Mouse (Mus musculus): ENCODE measurements around the gene Kcne1. TPM values are rescaled to one million over a fixed set of nuclear protein-coding genes. Genes with fewer than 3 reads are reported as not detected.
A peak's percentile ranks its signal among the peaks of the same experiment; 100 is the strongest.

The Kcne1 gene
- total and polyA plus RNA-seq, 3 experiments = not detected

DNA sequence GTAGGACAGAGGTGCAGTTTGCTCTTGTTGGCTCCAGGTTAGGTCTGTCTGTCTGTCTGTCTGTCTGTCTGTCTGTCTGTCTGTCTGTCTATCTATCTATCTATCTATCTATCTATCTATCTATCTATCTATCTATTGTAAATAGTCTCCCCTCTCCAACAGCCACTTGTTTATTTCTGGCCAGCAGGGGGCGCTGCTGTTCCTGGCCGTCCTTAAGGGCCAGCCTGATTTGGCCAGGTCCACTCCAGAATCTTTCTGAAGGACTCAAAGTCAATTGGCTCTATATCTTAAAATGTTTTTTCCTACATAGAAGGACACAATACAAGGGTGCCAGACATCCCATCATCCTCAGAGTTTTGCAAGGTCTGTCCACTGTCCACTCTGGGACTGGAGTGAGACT, 25.8 kb upstream of the Kcne1 start:
- TF ChIP-seq SMC3 (IDR thresholded peaks at IDR 0.05; ENCODE audit: low read depth, low read length) (peak; percentile 82), E2F4 (IDR thresholded peaks at IDR 0.05; ENCODE audit: borderline replicate concordance, low read depth, low read length) (no peak), POLR2A (IDR thresholded peaks at IDR 0.05; ENCODE audit: control insufficient read depth in 1 of 2, insufficient read depth in 1 of 2, low read depth in 1 of 2, low read length in 2 of 2, poor library complexity in 1 of 2) (no peak), ZC3H11A (IDR thresholded peaks at IDR 0.05; ENCODE audit: low read depth, low read length) (peak; percentile 73), MXI1 (IDR thresholded peaks at IDR 0.05; ENCODE audit: low read depth, low read length) (no peak), ZMIZ1 (IDR thresholded peaks at IDR 0.05; ENCODE audit: low read depth, low read length) (no peak), CTCF (IDR thresholded peaks at IDR 0.05 in 2 of 3, conservative IDR thresholded peaks at IDR 0.05 in 1 of 3; ENCODE audit: control insufficient read depth in 1 of 3, insufficient read depth in 1 of 3, low read depth in 2 of 3, low read length in 3 of 3, poor library complexity in 1 of 3, severe bottlenecking in 1 of 3) (peak; percentile 62 to 93 (median 73)), CHD1 (IDR thresholded peaks at IDR 0.05; ENCODE audit: low read depth, low read length) (no peak), RAD21 (IDR thresholded peaks at IDR 0.05; ENCODE audit: low read depth, low read length) (peak; percentile 64), NRF1 (IDR thresholded peaks at IDR 0.05; ENCODE audit: insufficient read depth, low read depth, low read length, poor library complexity, severe bottlenecking) (no peak)
- Histone ChIP-seq H3K9me3 (replicated peaks; ENCODE audit: insufficient read depth, low read length) (no peaks in the 10 kb centered on the region), H3K4me3 (ENCODE audit: control insufficient read depth in 1 of 2, insufficient read depth in 1 of 2, low read depth in 2 of 2, low read length in 2 of 2) (no peak overlapping the region), H3K9ac (ENCODE audit: control insufficient read depth, low read depth, low read length, poor library complexity, severe bottlenecking) (no peak overlapping the region), H3K4me1 (ENCODE audit: control insufficient read depth in 1 of 2, insufficient read depth in 2 of 2, low read length in 2 of 2) (no peaks in the 10 kb centered on the region), H3K27ac (ENCODE audit: control insufficient read depth, low read depth, low read length) (no peak overlapping the region), H3K79me2 (ENCODE audit: control insufficient read depth, insufficient read depth, low read length, poor library complexity) (no peaks in the 10 kb centered on the region), H3K36me3 (ENCODE audit: control insufficient read depth in 1 of 2, insufficient read depth in 2 of 2, low read length in 2 of 2) (no peaks in the 10 kb centered on the region), H3K27me3 (ENCODE audit: control insufficient read depth in 1 of 2, insufficient read depth in 2 of 2, low read length in 2 of 2) (no peaks in the 10 kb centered on the region)
- DNase-seq (ENCODE audit: low read depth, low spot score) = peak; percentile 58

DNA sequence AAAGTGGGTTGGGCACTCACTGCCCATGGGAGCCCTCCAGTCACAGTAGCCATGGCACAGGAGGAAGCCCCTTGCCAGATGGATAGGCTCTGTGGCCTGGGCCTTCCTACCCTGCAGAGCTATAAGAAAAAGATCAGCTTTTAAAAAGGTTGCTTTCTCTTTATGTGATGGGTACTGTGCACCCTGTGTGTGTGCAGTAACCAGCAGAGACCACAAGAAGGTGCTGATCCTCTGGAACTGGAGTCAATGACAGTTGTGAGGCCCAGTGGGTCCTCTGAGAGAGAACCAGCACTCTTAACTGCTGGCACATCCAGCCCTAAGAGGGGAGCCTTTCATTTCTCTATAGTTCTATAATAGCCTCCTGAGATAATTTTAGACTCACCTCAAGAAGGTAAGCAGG, 24.1 kb upstream of the Kcne1 start:
- H3K9me3 ChIP-seq (replicated peaks; ENCODE audit: insufficient read depth, low read length) = no peaks in the 10 kb centered on the region
- TF ChIP-seq RAD21 (IDR thresholded peaks at IDR 0.05; ENCODE audit: low read depth, low read length) (peak; percentile 10; the same call in 1 of the 2 replicates), MAFK (IDR thresholded peaks at IDR 0.05; ENCODE audit: borderline replicate concordance, low read depth, low read length) (no peak), HCFC1 (IDR thresholded peaks at IDR 0.05; ENCODE audit: low read depth, low read length) (no peak), CHD2 (IDR thresholded peaks at IDR 0.05; ENCODE audit: low read length) (no peak), SMC3 (IDR thresholded peaks at IDR 0.05; ENCODE audit: low read depth, low read length) (peak; percentile 32), CTCF (IDR thresholded peaks at IDR 0.05 in 2 of 3, conservative IDR thresholded peaks at IDR 0.05 in 1 of 3; ENCODE audit: control insufficient read depth in 1 of 3, insufficient read depth in 1 of 3, low read depth in 2 of 3, low read length in 3 of 3, poor library complexity in 1 of 3, severe bottlenecking in 1 of 3) (peak; percentile 15 to 40 (median 28); a peak in 3 of 6 replicates), ELF1 (IDR thresholded peaks at IDR 0.05; ENCODE audit: low read depth, low read length) (no peak), POLR2AphosphoS5 (IDR thresholded peaks at IDR 0.05; ENCODE audit: borderline replicate concordance, low read depth, low read length) (no peak)

More for the DNA sequence above, 24.1 kb upstream of the Kcne1 start:
- DNase-seq (ENCODE audit: low read depth, low spot score) = no peak
- H3K4me3 ChIP-seq (ENCODE audit: control insufficient read depth in 1 of 2, insufficient read depth in 1 of 2, low read depth in 2 of 2, low read length in 2 of 2) = no peak overlapping the region
- H3K4me1 ChIP-seq (ENCODE audit: control insufficient read depth in 1 of 2, insufficient read depth in 2 of 2, low read length in 2 of 2) = no peaks in the 10 kb centered on the region
- H3K79me2 ChIP-seq (ENCODE audit: control insufficient read depth, insufficient read depth, low read length, poor library complexity) = no peaks in the 10 kb centered on the region
- no peaks in the 10 kb centered on the region; a peak in 1 of 4 replicates for H3K27me3 ChIP-seq (ENCODE audit: control insufficient read depth in 1 of 2, insufficient read depth in 2 of 2, low read length in 2 of 2)
- H3K36me3 ChIP-seq (ENCODE audit: control insufficient read depth in 1 of 2, insufficient read depth in 2 of 2, low read length in 2 of 2) = no peaks in the 10 kb centered on the region
- no peak overlapping the region for H3K9ac ChIP-seq (ENCODE audit: control insufficient read depth, low read depth, low read length, poor library complexity, severe bottlenecking)
- no peak overlapping the region for H3K27ac ChIP-seq (ENCODE audit: control insufficient read depth, low read depth, low read length)
